Mouse (Mus musculus): Measurements from ENCODE around the gene Morc4. TPM values are rescaled to one million over a fixed set of nuclear protein-coding genes. Genes with fewer than 3 reads are reported as not detected.

Gene Morc4
- polyA plus RNA-seq (2015; fragmentation: Nextera tagmentation; extraction: Ambion mirVana): 11.3 and 15.0 TPM in 2 replicates

DNA sequence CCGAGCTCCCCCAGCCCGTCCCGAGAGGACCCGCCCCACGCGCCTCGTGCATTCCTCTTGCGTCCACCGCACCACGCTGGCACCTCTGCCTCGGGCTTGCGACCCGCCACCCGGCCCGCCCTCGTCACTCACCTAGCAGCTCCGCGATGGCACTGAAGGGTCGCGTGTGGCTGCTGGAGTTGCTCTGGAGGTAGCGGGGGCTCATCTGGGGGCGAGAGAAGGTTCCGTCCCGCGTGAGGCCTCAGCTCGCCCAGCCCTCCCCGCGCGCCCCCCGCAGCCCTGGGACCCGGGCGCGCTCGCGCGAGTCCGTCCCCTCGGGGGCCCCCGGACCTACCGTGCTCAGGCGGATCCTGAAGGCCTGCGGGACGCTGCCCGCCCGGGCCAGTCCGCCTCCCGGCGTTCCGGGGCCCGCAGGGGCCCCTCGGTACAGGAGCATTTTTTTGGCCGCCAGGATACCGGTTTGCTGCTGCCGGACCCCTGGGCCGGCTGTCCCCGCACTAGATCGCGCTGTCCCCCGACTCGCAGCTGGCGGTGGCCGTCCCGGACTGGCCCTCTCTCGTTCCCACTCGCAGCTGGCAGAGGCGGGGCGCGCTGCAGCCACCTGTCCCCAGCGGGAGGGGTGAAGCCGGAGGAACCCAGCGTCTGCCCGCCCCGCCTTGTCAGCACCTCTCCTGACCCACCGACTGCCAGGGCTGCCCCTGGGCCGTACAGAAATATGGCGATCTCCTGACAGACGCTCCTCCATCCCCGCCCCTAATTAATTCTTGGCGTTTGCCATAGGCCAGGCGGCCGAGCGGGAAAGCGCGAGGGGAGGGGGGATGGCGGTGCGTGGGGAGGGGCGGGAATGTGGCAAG lies at the start of gene Morc4:
Gene Morc4, minus strand, starts transcription at position 740 of the 854 bp plus-strand sequence.
- Histone ChIP-seq H3K9me3 (replicated peaks) (no peaks in the 10 kb centered on the region), H3K27ac (no peak within 1 kb of the TSS)

DNA sequence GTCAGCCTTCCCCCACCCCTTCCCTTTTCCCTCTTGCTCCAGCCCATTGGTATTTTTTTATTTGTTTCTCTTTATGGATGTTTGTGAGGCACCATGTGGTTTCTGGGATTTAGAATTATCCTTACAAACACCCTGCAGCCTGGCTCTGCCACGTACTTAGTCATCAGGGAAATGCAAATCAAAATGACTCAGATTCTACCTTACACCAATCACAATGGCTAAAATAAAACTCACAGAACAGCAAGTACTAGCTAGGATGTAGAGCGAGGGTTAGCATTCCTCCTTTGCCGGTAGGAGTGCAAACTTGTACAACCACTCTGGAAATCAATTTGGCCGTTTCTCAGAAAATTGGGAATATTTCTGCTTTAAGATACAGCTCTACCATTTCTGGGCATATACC lies 49.1 kb upstream of the Morc4 start:
- H3K4me2 ChIP-seq: no peak overlapping the region
- 65% methylated on average over 4 of the region's 4 CpGs for WGBS (ENCODE audit: insufficient replicate concordance)
- H3K9ac ChIP-seq: no peak overlapping the region
- no peak overlapping the region for H3K27ac ChIP-seq
- DNase-seq: no peak
- ATAC-seq (ENCODE audit: low read depth): no peak
- H3K9me3 ChIP-seq (replicated peaks): no peaks in the 10 kb centered on the region
- H3K4me3 ChIP-seq (replicated peaks): no peak overlapping the region
- H3K4me1 ChIP-seq (replicated peaks): no peaks in the 10 kb centered on the region
- H3K27me3 ChIP-seq: no peaks in the 10 kb centered on the region
- no peaks in the 10 kb centered on the region for H3K36me3 ChIP-seq

More for the DNA sequence above, at the start of gene Morc4:
- Histone ChIP-seq H3K4me2 (peak within 1 kb of the TSS; percentile 79), H3K27me3 (no peaks in the 10 kb centered on the region), H3K4me3 (replicated peaks) (peak within 1 kb of the TSS; percentile 63), H3K9ac (peak within 1 kb of the TSS; percentile 65), H3K4me1 (replicated peaks) (0 out of 2 replicates have a peak, but pooled peaks cover 6% of the 10 kb centered on the region), H3K36me3 (no peaks in the 10 kb centered on the region)
- ATAC-seq (ENCODE audit: low read depth): peak; percentile 77
- 17% methylated on average over 58 of the region's 87 CpGs for WGBS (ENCODE audit: insufficient replicate concordance)
- DNase-seq: peak; percentile 29

DNA sequence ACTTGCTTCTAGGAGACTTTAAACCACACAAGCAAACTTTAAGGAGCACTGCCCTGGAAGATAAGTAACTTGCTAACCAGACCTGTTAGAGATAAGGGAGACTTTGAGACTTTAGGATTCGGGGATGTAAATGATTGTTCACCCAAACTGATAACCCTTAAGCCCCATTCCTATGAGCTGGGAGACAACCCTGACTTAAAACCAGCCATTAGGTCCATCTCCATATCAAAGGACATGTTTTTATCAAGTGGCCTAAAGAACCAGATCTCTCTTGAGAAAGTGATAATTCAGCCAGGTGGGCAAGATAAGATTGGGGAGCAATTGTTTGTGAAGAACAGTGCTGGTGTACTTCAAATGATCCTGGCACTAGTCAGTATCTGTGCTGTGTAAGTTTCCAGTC lies 19.9 kb upstream of the Morc4 start:
- H3K4me2 ChIP-seq: no peak overlapping the region
- no peaks in the 10 kb centered on the region for H3K4me1 ChIP-seq (replicated peaks)
- H3K27me3 ChIP-seq: no peaks in the 10 kb centered on the region
- no peak overlapping the region for H3K4me3 ChIP-seq (replicated peaks)
- H3K36me3 ChIP-seq: no peaks in the 10 kb centered on the region
- no peaks in the 10 kb centered on the region for H3K9me3 ChIP-seq (replicated peaks)
- H3K9ac ChIP-seq: no peak overlapping the region
- H3K27ac ChIP-seq: no peak overlapping the region
- ATAC-seq (ENCODE audit: low read depth) (no peak), DNase-seq (no peak)
- 27% methylated on average over 1 of the region's 1 CpGs for WGBS (ENCODE audit: insufficient replicate concordance)

DNA sequence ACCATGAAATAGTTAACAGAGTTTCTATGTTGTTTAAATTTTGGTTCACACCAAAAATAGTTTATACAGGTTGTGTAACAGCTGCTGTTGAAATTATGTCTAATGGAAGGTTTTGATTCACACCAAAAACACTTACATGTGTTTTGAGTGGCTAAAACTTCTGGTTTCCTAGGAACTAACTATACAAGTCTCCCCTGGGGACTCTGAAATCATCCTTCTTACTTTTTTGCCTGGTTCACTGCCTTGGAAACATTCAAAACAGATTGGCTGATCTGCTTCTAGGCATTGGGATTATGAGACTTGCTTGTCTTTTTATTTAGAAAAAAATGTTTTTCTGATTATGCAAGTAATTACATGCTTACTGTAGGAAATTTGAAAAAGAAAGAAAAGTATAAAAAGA lies 11.7 kb upstream of the Morc4 start:
- Histone ChIP-seq H3K4me2 (no peak overlapping the region), H3K36me3 (no peaks in the 10 kb centered on the region), H3K27ac (no peak overlapping the region), H3K9me3 (replicated peaks) (no peaks in the 10 kb centered on the region), H3K4me3 (replicated peaks) (no peak overlapping the region), H3K27me3 (no peaks in the 10 kb centered on the region), H3K9ac (no peak overlapping the region), H3K4me1 (replicated peaks) (no peaks in the 10 kb centered on the region)
- ATAC-seq (ENCODE audit: low read depth) (no peak), DNase-seq (no peak)

DNA sequence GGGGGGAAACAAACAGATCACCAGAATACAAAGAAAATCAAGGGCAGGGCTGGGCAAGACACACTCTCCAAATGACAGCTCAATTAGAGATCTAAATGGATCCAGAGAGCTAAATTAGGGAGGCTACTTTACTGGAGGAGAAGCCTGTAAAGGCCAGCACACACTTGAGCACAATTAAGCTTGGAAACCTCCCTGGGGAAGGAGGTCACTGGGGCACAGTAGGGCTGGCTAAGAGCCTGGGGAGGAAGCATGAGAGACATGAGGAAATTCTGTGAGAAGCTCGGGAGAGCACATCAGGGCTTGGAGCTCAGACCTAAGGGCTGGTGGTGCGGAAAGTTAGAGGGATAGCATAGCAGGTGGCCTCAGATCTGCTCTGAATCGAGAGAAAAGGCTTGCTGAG lies 6.5 kb upstream of the Morc4 start:
- Histone ChIP-seq H3K36me3 (no peaks in the 10 kb centered on the region), H3K9ac (no peak overlapping the region), H3K4me1 (replicated peaks) (no peaks in the 10 kb centered on the region), H3K9me3 (replicated peaks) (no peaks in the 10 kb centered on the region), H3K27me3 (no peaks in the 10 kb centered on the region; the same call in 1 of the 2 replicates), H3K4me3 (replicated peaks) (no peak overlapping the region), H3K4me2 (no peak overlapping the region), H3K27ac (no peak overlapping the region)
- no peak for DNase-seq
- ATAC-seq (ENCODE audit: low read depth): no peak
- WGBS (ENCODE audit: insufficient replicate concordance): 39% methylated on average over 3 of the region's 3 CpGs

DNA sequence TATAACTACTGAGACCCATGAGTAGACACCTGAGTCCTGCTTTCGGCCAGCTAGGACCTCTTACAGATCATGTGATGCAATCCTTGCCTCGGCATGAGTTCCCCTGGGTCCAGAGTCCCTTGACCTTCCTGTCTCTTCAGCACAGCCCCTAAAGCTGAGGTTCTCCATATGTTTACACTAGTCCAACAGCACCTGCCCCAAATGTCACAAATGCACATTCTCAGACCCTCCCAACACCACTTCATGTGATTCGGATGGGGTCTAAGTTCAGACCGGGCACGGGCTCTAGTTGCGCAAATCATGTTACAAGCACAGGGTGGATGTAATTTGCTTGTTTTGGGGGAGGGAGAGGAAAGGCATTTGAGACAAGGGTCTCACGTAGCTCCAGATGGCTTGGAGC lies 5.6 kb upstream of the Morc4 start:
- Histone ChIP-seq H3K4me1 (replicated peaks) (no peaks in the 10 kb centered on the region), H3K4me2 (no peak overlapping the region), H3K27me3 (no peaks in the 10 kb centered on the region; the same call in 1 of the 2 replicates), H3K27ac (no peak overlapping the region), H3K9ac (no peak overlapping the region), H3K4me3 (replicated peaks) (no peak overlapping the region), H3K9me3 (replicated peaks) (no peaks in the 10 kb centered on the region), H3K36me3 (no peaks in the 10 kb centered on the region)
- ATAC-seq (ENCODE audit: low read depth) (peak; percentile 70), DNase-seq (no peak)
- 65% methylated on average over 7 of the region's 7 CpGs for WGBS (ENCODE audit: insufficient replicate concordance)

DNA sequence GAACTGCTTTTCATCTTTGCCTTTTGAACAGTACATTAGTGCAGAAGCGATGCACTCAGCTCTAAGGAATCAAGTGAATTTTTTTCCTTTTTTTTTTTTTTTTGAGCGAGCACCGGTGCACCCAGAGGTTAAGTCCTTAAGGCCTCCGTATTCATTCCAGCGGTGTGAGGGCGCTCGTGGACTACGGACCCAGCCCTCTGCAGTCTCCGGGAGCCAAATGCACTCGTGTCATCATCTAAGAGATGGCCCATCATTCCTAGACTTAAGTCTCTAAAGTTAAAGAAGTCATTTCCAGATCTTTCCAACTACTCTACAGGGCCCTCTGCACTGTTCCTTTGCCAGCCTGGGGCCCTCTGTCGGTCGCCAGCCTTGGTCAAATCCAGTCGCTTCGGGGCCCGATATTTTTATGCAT lies 1.2 kb downstream of the Morc4 start:
- H3K4me2 ChIP-seq: peak overlapping the region; percentile 79
- ATAC-seq (ENCODE audit: low read depth): peak; percentile 52
- no peak overlapping the region for H3K27ac ChIP-seq
- peak; percentile 10 for DNase-seq
- WGBS (ENCODE audit: insufficient replicate concordance): 20% methylated on average over 15 of the region's 15 CpGs
- no peaks in the 10 kb centered on the region for H3K27me3 ChIP-seq
- 0 out of 2 replicates have a peak, but pooled peaks cover 6% of the 10 kb centered on the region for H3K4me1 ChIP-seq (replicated peaks)
- peak overlapping the region; percentile 63 for H3K4me3 ChIP-seq (replicated peaks)
- no peaks in the 10 kb centered on the region for H3K36me3 ChIP-seq
- H3K9ac ChIP-seq: no peak overlapping the region
- H3K9me3 ChIP-seq (replicated peaks): no peaks in the 10 kb centered on the region

DNA sequence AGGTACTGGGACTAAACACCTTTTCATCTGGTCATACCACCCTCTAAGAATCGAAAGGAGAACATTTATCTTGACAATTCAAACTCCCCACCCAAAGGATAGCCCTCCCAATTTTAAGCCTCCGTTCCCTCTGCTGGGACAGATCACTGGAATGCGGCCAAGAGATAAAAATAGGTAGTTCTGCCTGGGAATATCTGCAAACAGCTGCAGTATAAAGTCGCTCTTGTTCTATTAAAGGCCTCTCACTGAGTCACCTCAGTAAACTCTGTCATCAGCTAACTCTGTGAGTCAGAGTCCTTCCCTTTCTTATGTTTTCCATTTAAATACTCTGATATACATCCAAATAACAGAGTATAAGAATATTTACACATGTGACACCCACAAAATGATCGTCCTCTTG lies 12.1 kb downstream of the Morc4 start:
- Histone ChIP-seq H3K4me1 (replicated peaks) (no peaks in the 10 kb centered on the region), H3K36me3 (no peaks in the 10 kb centered on the region), H3K9ac (no peak overlapping the region), H3K4me2 (no peak overlapping the region), H3K9me3 (replicated peaks) (no peaks in the 10 kb centered on the region), H3K4me3 (replicated peaks) (no peak overlapping the region), H3K27me3 (no peaks in the 10 kb centered on the region), H3K27ac (no peak overlapping the region)
- no peak for DNase-seq
- whole genome bisulfite sequencing (ENCODE audit: insufficient replicate concordance): 68% methylated on average over 5 of the region's 5 CpGs
- no peak for ATAC-seq (ENCODE audit: low read depth)

DNA sequence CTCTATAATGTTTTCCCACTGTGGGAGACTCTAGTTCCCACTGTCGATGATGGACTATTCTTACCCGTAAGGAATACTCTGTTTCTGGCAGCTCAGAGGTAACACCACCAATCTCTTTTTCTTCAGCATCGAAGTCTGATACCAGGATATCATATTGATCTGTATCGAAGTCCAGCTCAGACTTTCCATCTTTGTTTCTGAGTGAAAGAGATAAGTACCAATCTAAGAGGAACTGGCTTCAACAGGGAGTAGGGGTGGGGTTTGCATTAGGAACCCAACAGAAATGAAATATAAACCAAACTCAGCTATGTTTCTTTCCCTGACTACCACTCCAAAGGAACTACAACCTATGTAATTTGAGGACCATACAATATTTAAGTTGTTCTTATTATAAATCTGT lies 16.7 kb downstream of the Morc4 start:
- no peak overlapping the region for H3K4me3 ChIP-seq (replicated peaks)
- 69% methylated on average over 4 of the region's 4 CpGs for WGBS (ENCODE audit: insufficient replicate concordance)
- no peaks in the 10 kb centered on the region for H3K9me3 ChIP-seq (replicated peaks)
- no peak overlapping the region for H3K4me2 ChIP-seq
- no peaks in the 10 kb centered on the region for H3K36me3 ChIP-seq
- no peak for ATAC-seq (ENCODE audit: low read depth)
- no peak for DNase-seq
- H3K27me3 ChIP-seq: no peaks in the 10 kb centered on the region
- no peak overlapping the region for H3K9ac ChIP-seq
- no peaks in the 10 kb centered on the region for H3K4me1 ChIP-seq (replicated peaks)
- H3K27ac ChIP-seq: no peak overlapping the region

DNA sequence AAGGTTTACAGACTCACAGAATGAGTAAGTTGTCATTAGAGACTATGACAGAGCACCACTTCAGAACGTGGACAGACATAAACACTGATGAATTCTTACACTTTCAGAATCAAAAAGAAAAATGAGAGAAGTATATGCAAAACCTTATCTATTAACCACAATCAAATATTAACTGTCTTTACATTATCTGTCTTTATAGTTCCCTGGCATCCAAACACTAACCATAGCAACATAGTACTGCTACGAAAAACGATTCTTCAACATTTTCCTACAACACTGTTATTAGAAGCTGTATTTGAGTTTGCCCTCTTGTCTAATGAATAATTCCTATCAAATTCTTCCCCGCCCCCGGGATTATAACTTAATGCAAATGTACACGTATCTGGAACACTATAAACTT lies 30.4 kb downstream of the Morc4 start:
- Histone ChIP-seq H3K27me3 (no peaks in the 10 kb centered on the region), H3K9ac (no peak overlapping the region), H3K27ac (no peak overlapping the region), H3K36me3 (no peaks in the 10 kb centered on the region), H3K9me3 (replicated peaks) (no peaks in the 10 kb centered on the region), H3K4me3 (replicated peaks) (no peak overlapping the region), H3K4me2 (no peak overlapping the region), H3K4me1 (replicated peaks) (no peaks in the 10 kb centered on the region)
- no peak for ATAC-seq (ENCODE audit: low read depth)
- WGBS (ENCODE audit: insufficient replicate concordance): 64% methylated on average over 6 of the region's 6 CpGs
- DNase-seq: no peak

DNA sequence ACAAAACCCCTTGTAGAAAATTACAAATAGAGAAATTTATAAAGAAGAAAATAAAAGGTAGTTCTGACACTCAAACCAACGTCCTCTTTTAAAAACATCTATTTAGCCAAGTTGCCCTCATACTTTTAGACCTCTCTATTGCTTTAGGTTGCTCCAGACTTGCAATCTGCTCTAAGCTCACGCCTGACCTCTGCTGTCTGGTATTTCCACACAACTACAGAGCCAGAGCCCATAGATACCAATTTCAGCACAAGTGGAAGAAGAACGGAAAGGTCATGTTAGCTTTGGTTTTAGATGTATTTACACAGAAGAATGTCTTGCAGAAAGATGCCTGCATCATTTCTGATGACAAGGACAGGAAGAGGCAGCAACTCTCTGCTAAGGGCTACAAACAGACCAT lies 32.4 kb downstream of the Morc4 start:
- WGBS (ENCODE audit: insufficient replicate concordance): 46% methylated on average over 3 of the region's 3 CpGs
- no peak for DNase-seq
- H3K4me3 ChIP-seq (replicated peaks): no peak overlapping the region
- no peak overlapping the region for H3K27ac ChIP-seq
- H3K36me3 ChIP-seq: no peaks in the 10 kb centered on the region
- H3K9ac ChIP-seq: no peak overlapping the region
- no peaks in the 10 kb centered on the region for H3K4me1 ChIP-seq (replicated peaks)
- no peaks in the 10 kb centered on the region for H3K9me3 ChIP-seq (replicated peaks)
- no peak overlapping the region for H3K4me2 ChIP-seq
- ATAC-seq (ENCODE audit: low read depth): no peak
- H3K27me3 ChIP-seq: no peaks in the 10 kb centered on the region

DNA sequence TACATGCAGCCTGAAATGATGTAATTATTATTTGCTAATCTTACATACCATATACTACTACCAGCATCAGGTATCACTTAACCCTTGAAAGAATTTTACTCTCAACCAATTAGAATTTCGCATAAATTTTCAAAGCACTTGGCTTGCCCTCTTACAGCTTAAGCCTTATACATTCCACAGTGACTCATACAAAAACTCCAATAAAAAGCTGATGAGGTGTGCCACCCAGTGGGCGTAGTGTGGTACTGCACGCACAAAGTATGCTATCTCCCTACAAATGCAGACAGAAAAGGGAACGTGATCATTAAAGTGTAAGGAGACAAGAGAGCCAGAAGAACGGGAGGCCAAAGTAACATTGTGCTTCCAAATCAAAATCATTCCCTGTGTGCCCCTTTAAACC lies 39.0 kb downstream of the Morc4 start:
- no peaks in the 10 kb centered on the region for H3K27me3 ChIP-seq
- WGBS (ENCODE audit: insufficient replicate concordance): 10% methylated on average over 5 of the region's 5 CpGs
- no peak overlapping the region for H3K27ac ChIP-seq
- H3K9me3 ChIP-seq (replicated peaks): no peaks in the 10 kb centered on the region
- ATAC-seq (ENCODE audit: low read depth) (no peak), DNase-seq (peak; percentile 41)
- peaks cover 6% of the 10 kb centered on the region for H3K4me1 ChIP-seq (replicated peaks)
- H3K36me3 ChIP-seq: no peaks in the 10 kb centered on the region
- no peak overlapping the region for H3K9ac ChIP-seq
- no peak overlapping the region for H3K4me2 ChIP-seq
- no peak overlapping the region for H3K4me3 ChIP-seq (replicated peaks)
